Mouse (Mus musculus) ES-E14 (cell line): ENCODE measurements around the gene Trrap.

ENCODE experiments used
- CHD2 ChIP-seq: IDR thresholded peaks from 2 replicates; pipeline ENCODE4 v1.6.1; 2014; ENCODE audit warnings: mild to moderate bottlenecking, low read depth, low read length, inconsistent platforms
- HCFC1 ChIP-seq: IDR thresholded peaks from 2 replicates; pipeline ENCODE4 v1.6.1; 2012; ENCODE audit warnings: low read length, inconsistent platforms, borderline replicate concordance; ENCODE audit not compliant: insufficient read depth
- MAFK ChIP-seq: IDR thresholded peaks from 2 replicates; pipeline ENCODE4 v1.6.1; 2014; ENCODE audit warnings: mild to moderate bottlenecking, low read depth, low read length, inconsistent platforms; ENCODE audit not compliant: insufficient read depth
- ZNF384 ChIP-seq: IDR thresholded peaks from 2 replicates; pipeline ENCODE4 v1.6.1; 2012; ENCODE audit warnings: low read depth, low read length, inconsistent platforms

DNA sequence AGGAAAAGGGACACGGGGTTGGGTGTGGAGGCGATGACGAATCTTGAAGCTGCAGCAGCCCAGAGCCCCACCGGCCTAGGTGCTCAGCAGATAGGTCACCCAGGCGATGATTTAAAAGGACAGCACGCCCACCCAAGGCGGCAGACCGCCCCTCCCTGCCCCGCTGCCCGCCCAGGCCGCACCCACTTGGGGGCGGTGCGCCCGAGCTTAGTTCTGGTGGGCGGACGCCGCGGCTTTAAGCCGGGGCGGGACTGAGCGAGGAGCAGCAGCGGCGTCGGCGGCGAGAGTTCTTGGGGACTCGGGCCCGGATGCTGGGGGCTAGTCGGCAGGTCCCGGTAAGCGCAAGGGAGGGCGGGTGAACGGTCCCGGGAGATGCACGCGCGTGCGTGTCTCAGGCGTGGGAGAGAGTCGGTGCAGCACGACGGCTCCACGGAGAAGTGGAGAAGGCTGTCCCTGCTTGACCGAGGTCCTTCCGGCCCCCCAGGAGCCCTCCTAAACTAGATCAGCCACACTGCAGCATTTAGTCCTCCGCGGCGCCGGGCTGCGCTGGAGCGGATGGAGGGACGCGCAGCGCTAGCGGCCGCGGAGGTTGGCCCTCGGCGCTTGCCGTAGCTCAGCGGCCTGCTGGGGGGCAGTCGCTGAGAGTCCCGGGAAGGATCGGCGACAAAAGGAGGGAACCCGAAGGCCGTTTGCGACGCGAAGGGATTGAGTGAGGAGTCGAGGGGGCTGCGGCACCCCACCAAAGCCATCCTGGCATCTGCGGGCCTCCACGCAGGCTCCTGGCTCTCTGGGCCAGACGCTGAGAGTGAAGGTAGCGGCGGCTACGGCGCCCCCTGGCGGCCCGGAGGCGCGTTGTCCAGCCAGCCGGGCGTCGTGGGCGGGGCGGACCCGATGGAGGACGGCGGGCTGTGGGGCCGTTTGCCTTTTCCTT lies 644 bp downstream of the Trrap start:
- TF ChIP-seq MAFK (no peak), CHD2 (no peak), ZNF384 (no peak), HCFC1 (no peak; the same call in 1 of the 2 replicates)
